Mouse (Mus musculus): ENCODE data around the gene Pes1.

The Pes1 gene

GRCm38 (mm10) chr11:3981536-3981935 lies 17.8 kb downstream of the Pes1 start:
- H3K36me3 ChIP-seq (ENCODE audit: control insufficient read depth, insufficient read depth, low read length, poor library complexity, severe bottlenecking) = peaks cover 11% of the 10 kb centered on the region
- H3K27me3 ChIP-seq (ENCODE audit: control insufficient read depth, insufficient read depth, low read length, poor library complexity, severe bottlenecking) = peaks cover 1% of the 10 kb centered on the region; the same call in 1 of the 2 replicates
- no peak for DNase-seq (ENCODE audit: low read depth, low spot score)

- peaks cover 1% of the 10 kb centered on the region; the same call in 1 of the 2 replicates for H3K27me3 ChIP-seq (ENCODE audit: control insufficient read depth, insufficient read depth, low read length, poor library complexity, severe bottlenecking)
- peaks cover 8% of the 10 kb centered on the region for H3K36me3 ChIP-seq (ENCODE audit: control insufficient read depth, insufficient read depth, low read length, poor library complexity, severe bottlenecking)
- DNase-seq (ENCODE audit: low read depth, low spot score) = no peak
These were observed 18.8 kb downstream of the Pes1 start for GRCm38 (mm10) chr11:3982275-3983209.

DNA sequence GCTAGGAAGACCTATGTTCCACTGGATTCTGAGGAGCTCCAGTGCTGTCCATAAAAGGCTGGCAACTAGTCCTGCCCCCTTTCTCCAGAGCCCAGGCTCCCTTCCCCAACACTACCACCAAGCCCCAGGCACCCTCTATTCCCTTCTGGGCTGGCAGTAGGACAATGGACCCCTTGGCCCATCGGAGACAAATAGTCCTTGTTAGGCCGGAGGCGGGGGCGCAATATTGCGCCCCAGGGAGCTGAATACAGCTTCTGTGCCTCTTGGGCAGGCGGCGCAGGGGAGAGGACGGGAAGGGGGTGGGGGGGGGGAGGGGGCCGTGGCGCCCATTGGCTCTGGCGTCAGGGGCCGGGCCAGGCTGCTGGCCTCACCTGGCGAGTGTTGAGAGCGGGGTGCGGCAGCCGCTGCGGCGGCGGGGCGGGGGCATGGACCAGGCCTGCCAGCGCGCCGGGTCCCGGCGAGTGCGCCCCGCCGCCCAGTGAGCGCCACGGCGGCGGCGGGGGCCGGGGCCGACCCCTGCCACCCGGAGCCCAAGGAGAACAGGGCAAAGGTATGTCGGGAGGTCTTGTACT lies 19.6 kb downstream of the Pes1 start, which contains the start of gene Gal3st1:
Gal3st1 (plus strand) TSS at position 346 of the 572 bp plus-strand sequence.
- Histone ChIP-seq H3K27me3 (ENCODE audit: control insufficient read depth, insufficient read depth, low read length, poor library complexity, severe bottlenecking) (peaks cover 1% of the 10 kb centered on the region; the same call in 1 of the 2 replicates), H3K36me3 (ENCODE audit: control insufficient read depth, insufficient read depth, low read length, poor library complexity, severe bottlenecking) (peaks cover 4% of the 10 kb centered on the region)
- no peak for DNase-seq (ENCODE audit: low read depth, low spot score)

DNA sequence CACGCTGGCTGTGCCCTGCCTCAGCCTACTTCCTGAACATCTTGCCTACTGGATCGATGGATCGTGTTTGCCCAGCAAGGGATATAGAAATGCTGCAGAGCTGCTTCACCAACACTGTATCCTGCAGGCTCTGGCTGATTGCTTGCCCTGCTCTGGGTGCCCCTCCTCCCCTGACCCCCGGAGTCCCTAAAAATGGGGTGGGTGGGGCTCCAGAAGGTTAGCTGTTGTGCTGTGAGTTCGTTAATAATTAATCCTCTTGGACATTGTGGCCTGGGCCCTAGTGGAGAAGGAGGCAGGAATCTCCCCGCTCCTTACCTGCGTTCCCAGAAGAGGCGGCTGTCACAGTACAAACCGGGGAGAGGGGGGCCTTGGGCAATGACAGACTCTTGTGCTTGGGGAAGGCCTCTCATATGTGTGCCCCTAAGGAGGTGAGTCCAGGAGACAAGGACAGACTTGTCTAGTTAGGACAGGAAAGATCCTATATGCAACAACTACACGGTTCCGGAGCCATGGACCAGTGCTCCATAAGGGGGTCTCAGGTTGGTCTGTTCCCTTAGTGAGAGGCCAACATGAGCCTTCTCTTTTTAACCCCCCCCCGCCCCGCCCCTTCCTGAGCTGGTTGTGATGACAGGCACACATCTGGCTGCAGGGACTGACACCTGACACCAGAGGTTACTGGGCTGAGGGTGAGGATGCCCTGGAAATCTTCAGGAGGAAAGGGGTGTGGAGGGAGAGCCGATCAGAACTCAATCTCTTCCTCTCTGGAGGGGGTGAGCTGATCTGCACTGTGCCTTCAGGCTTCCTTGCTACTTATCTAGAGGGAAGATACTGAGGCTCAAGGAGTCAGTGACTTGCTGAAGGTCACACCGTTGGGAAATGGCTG lies 20.3 kb downstream of the Pes1 start:
- no peak for DNase-seq (ENCODE audit: low read depth, low spot score)
- Histone ChIP-seq H3K36me3 (ENCODE audit: control insufficient read depth, insufficient read depth, low read length, poor library complexity, severe bottlenecking) (peaks cover 2% of the 10 kb centered on the region), H3K27me3 (ENCODE audit: control insufficient read depth, insufficient read depth, low read length, poor library complexity, severe bottlenecking) (peaks cover 1% of the 10 kb centered on the region; the same call in 1 of the 2 replicates)

GRCm38 (mm10) chr11:3989748-3990147 lies 26.0 kb downstream of the Pes1 start:
- no peaks in the 10 kb centered on the region for H3K27me3 ChIP-seq (ENCODE audit: control insufficient read depth, insufficient read depth, low read length, poor library complexity, severe bottlenecking)
- H3K36me3 ChIP-seq (ENCODE audit: control insufficient read depth, insufficient read depth, low read length, poor library complexity, severe bottlenecking) = no peaks in the 10 kb centered on the region
- DNase-seq (ENCODE audit: low read depth, low spot score) = no peak

- DNase-seq (ENCODE audit: low read depth, low spot score) = no peak
- Histone ChIP-seq H3K36me3 (ENCODE audit: control insufficient read depth, insufficient read depth, low read length, poor library complexity, severe bottlenecking) (no peaks in the 10 kb centered on the region), H3K27me3 (ENCODE audit: control insufficient read depth, insufficient read depth, low read length, poor library complexity, severe bottlenecking) (no peaks in the 10 kb centered on the region)
These were observed 29.4 kb downstream of the Pes1 start for GRCm38 (mm10) chr11:3993132-3993531.

- H3K27me3 ChIP-seq (ENCODE audit: control insufficient read depth, insufficient read depth, low read length, poor library complexity, severe bottlenecking) = no peaks in the 10 kb centered on the region
- DNase-seq (ENCODE audit: low read depth, low spot score) = no peak
- H3K36me3 ChIP-seq (ENCODE audit: control insufficient read depth, insufficient read depth, low read length, poor library complexity, severe bottlenecking) = no peaks in the 10 kb centered on the region
These were observed 30.1 kb downstream of the Pes1 start for GRCm38 (mm10) chr11:3993914-3994313.

- Histone ChIP-seq H3K27me3 (ENCODE audit: control insufficient read depth, insufficient read depth, low read length, poor library complexity, severe bottlenecking) (no peaks in the 10 kb centered on the region), H3K36me3 (ENCODE audit: control insufficient read depth, insufficient read depth, low read length, poor library complexity, severe bottlenecking) (no peaks in the 10 kb centered on the region)
- DNase-seq (ENCODE audit: low read depth, low spot score) = no peak
These were observed 31.7 kb downstream of the Pes1 start for GRCm38 (mm10) chr11:3995511-3995910.

GRCm38 (mm10) chr11:3996840-3997239 lies 33.1 kb downstream of the Pes1 start:
- Histone ChIP-seq H3K36me3 (ENCODE audit: control insufficient read depth, insufficient read depth, low read length, poor library complexity, severe bottlenecking) (no peaks in the 10 kb centered on the region), H3K27me3 (ENCODE audit: control insufficient read depth, insufficient read depth, low read length, poor library complexity, severe bottlenecking) (no peaks in the 10 kb centered on the region)
- no peak for DNase-seq (ENCODE audit: low read depth, low spot score)

DNA sequence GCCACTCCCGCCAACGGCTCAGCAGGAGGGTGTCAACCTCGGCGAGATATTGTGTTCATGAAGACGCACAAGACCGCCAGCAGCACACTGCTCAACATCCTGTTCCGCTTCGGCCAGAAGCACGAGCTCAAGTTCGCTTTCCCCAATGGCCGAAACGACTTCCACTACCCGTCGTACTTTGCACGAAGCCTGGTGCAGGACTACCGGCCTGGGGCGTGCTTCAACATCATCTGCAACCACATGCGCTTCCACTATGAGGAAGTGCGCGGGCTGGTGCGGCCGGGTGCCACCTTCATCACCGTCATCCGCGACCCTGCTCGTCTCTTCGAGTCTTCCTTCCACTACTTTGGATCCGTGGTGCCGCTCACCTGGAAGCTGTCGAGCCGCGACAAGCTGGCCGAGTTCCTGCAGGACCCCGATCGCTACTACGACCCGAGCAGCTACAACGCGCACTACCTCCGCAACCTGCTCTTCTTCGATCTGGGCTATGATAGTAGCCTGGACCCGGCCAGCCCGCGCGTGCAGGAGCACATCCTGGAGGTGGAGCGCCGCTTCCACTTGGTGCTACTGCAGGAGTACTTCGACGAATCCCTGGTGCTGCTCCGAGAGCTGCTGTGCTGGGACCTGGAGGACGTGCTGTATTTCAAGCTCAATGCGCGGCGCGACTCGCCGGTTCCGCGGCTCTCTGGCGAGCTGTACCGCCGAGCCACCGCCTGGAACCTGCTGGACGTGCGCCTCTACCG lies 34.4 kb downstream of the Pes1 start:
- Histone ChIP-seq H3K36me3 (ENCODE audit: control insufficient read depth, insufficient read depth, low read length, poor library complexity, severe bottlenecking) (no peaks in the 10 kb centered on the region), H3K27me3 (ENCODE audit: control insufficient read depth, insufficient read depth, low read length, poor library complexity, severe bottlenecking) (no peaks in the 10 kb centered on the region)
- peak; percentile 35 for DNase-seq (ENCODE audit: low read depth, low spot score)

DNA sequence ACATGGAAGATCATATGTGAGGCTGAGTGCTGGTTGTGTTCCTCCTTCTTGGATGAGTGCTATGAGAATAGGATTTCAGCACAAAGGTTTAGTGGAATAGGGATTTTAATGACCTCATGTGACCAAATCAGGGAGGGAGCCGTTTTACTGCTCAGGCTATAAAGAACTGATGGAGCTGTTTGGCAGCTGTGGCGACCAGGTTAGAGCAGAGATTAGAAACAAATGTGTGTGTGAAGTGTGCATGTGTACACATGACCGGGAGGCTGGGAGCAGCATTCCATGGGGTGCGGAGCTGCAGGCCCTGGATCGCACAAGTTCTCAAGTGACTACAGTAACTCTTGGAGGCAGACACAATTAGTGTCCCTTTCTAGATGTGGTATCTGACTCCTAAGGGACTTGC lies 35.8 kb downstream of the Pes1 start:
- no peak for DNase-seq (ENCODE audit: low read depth, low spot score)
- no peaks in the 10 kb centered on the region for H3K27me3 ChIP-seq (ENCODE audit: control insufficient read depth, insufficient read depth, low read length, poor library complexity, severe bottlenecking)
- H3K36me3 ChIP-seq (ENCODE audit: control insufficient read depth, insufficient read depth, low read length, poor library complexity, severe bottlenecking) = no peaks in the 10 kb centered on the region

GRCm38 (mm10) chr11:4001603-4002002 lies 37.8 kb downstream of the Pes1 start:
- Histone ChIP-seq H3K36me3 (ENCODE audit: control insufficient read depth, insufficient read depth, low read length, poor library complexity, severe bottlenecking) (no peaks in the 10 kb centered on the region), H3K27me3 (ENCODE audit: control insufficient read depth, insufficient read depth, low read length, poor library complexity, severe bottlenecking) (no peaks in the 10 kb centered on the region)
- peak; percentile 67 for DNase-seq (ENCODE audit: low read depth, low spot score)

- no peaks in the 10 kb centered on the region for H3K36me3 ChIP-seq (ENCODE audit: control insufficient read depth, insufficient read depth, low read length, poor library complexity, severe bottlenecking)
- DNase-seq (ENCODE audit: low read depth, low spot score) = no peak
- H3K27me3 ChIP-seq (ENCODE audit: control insufficient read depth, insufficient read depth, low read length, poor library complexity, severe bottlenecking) = no peaks in the 10 kb centered on the region
These were observed 41.5 kb downstream of the Pes1 start for GRCm38 (mm10) chr11:4005220-4005805.

- Histone ChIP-seq H3K36me3 (ENCODE audit: control insufficient read depth, insufficient read depth, low read length, poor library complexity, severe bottlenecking) (no peaks in the 10 kb centered on the region), H3K27me3 (ENCODE audit: control insufficient read depth, insufficient read depth, low read length, poor library complexity, severe bottlenecking) (no peaks in the 10 kb centered on the region)
- DNase-seq (ENCODE audit: low read depth, low spot score) = no peak
These were observed 42.7 kb downstream of the Pes1 start for GRCm38 (mm10) chr11:4006462-4006861.

All from splenic B cell, adult 2 months (primary cell).